Mouse (Mus musculus): ENCODE measurements around the gene Iqschfp.
A peak's percentile ranks its signal among the peaks of the same experiment; 100 is the strongest.

GRCm38 (mm10) chr3:68056373-68057275 is 164.6 kb downstream of the Iqschfp start:
- TF ChIP-seq POLR2A (IDR thresholded peaks at IDR 0.05; ENCODE audit: control insufficient read depth, low read depth, low read length) = no peak
- TF ChIP-seq CTCF (IDR thresholded peaks at IDR 0.05; ENCODE audit: control insufficient read depth, insufficient read depth, insufficient replicate concordance, low read depth, low read length) = peak; percentile 55; the same call in 1 of the 2 replicates
